Mouse (Mus musculus): ENCODE results near the gene 4931417E11Rik.
A peak's percentile ranks its signal among the peaks of the same experiment; 100 is the strongest.

Gene 4931417E11Rik

GRCm38 (mm10) chr6:73469567-73469966 is at the start of gene 4931417E11Rik:
4931417E11Rik (minus strand) TSS chr6:73469667.
- no peak for DNase-seq (ENCODE audit: low spot score in 2 of 2)

DNA sequence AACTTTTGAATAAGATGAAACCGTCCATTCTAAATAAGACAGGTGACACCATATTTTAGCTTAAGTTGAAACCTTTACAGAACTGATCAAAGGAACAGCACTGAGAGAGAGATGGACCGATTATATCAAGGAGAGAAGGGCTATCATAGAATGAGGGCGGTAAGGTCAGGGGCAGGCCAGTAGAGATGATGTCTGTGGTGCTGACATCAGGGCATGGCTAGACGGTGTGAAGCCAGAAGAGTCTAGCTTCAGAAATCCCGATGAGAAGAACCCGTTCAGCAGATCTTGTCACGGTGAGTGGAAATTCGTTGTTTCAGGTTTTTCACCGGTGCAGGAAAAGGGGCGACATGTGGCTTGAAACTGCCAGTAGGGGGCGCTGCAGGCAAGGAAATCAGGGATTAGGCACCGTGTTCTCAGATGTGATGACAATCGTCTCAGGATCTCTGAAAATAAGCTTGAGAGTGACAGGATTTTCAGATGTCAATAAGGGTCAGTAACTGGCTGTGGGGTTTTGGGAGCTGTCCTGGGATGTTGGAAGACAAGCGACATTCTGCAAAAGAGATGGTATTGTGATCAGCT is 48.4 kb upstream of the 4931417E11Rik start:
- peak; percentile 65 to 84 for DNase-seq (ENCODE audit: low spot score in 2 of 2)

- DNase-seq (ENCODE audit: low spot score in 2 of 2): no peak
Measured at GRCm38 (mm10) chr6:73512907-73513306, 43.4 kb upstream of the 4931417E11Rik start.

DNA sequence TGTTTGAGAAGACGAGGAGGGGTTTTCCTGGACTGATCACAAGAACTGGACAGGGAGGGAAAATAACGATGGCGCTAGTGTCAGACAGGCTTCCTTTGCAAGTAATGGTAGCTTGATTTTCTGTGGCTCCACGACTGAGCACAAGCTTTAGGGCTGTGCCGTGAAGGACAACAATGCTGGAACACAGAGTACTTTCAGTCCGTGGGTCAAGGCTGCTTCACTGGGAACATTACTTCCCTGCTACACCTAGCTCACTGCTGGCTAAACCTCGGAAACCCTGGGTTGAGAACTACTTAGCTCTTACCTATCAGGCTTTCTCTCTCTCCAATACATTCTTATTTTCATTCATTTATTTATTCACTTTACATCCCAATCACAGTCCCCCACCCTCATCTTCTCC is 30.2 kb upstream of the 4931417E11Rik start:
- no peak for DNase-seq (ENCODE audit: low spot score in 2 of 2)

- DNase-seq (ENCODE audit: low spot score in 2 of 2): no peak
Measured at GRCm38 (mm10) chr6:73497321-73497720, 27.9 kb upstream of the 4931417E11Rik start.

- no peak for DNase-seq (ENCODE audit: low spot score in 2 of 2)
Measured at GRCm38 (mm10) chr6:73490524-73490923, 21.1 kb upstream of the 4931417E11Rik start.

DNA sequence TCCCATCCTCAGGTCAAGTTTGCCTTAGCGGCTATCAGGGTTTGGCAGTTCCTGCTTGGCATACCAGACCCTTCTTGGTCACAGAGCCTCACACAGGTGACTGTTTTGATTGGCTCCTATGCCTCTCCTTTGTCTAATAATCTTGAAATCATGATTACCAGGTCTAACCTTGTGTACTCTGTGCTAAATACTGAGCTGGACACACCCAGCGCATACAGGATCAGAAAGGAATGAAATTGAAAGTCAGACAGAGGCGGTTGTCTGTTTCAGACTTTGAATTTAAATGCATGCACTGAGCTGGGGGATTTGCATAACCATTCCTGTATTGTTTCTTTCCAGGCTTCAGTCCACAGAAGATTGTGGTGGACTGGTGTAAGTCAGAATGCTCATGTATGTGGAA is 16.1 kb upstream of the 4931417E11Rik start:
- DNase-seq (ENCODE audit: low spot score in 2 of 2): no peak

DNA sequence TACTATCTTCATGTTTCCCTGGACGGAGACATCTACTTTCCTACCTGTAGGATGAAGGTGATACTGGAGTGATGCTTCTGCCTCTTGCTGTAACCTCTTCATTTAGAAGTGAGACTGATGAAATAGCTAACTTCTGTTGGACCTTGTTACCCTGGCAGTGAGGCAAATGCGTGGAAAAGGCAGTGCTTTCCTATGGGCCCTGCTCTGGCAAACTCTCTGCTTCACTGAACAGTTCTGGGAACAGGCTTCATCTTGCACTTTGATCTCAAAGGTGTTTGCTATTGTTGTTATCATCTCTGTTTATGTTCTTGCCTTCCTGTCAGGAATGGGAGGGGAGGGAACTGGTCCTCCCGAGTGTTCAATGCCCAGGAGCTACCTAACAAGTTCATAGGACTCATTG is 3.4 kb downstream of the 4931417E11Rik start:
- DNase-seq (ENCODE audit: low spot score in 2 of 2): no peak

- no peak for DNase-seq (ENCODE audit: low spot score in 2 of 2)
Measured at GRCm38 (mm10) chr6:73462543-73462942, 6.9 kb downstream of the 4931417E11Rik start.

DNA sequence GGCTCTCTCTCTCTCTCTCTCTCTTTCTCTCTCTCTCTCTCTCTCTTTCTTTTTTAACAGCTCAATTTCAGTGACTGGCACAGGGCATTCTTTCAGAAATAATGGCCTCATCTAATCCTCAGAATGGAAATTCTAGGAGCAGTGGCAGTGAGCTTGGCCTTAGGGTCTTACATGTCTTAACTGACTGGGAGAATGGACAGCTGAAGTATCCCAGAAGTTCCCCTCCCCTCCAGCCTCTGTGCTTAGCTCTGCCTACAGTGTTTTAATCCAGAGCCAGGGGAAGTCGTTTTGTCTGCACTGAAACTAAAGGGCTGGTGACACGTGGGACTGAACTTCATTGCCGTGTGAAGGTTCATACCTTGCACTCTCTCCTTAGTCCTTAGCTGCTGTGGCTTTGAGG is 35.6 kb downstream of the 4931417E11Rik start:
- DNase-seq (ENCODE audit: low spot score in 2 of 2): no peak

GRCm38 (mm10) chr6:73428618-73429336 is 40.7 kb downstream of the 4931417E11Rik start:
- DNase-seq (ENCODE audit: low spot score in 2 of 2): no peak

- no peak for DNase-seq (ENCODE audit: low spot score in 2 of 2)
Measured at GRCm38 (mm10) chr6:73427273-73427812, 42.1 kb downstream of the 4931417E11Rik start.

Measured in right cerebral cortex, postnatal 10 days (tissue).